ENCODE assay signal across 19 mouse cellular contexts in the genomic region with DNA sequence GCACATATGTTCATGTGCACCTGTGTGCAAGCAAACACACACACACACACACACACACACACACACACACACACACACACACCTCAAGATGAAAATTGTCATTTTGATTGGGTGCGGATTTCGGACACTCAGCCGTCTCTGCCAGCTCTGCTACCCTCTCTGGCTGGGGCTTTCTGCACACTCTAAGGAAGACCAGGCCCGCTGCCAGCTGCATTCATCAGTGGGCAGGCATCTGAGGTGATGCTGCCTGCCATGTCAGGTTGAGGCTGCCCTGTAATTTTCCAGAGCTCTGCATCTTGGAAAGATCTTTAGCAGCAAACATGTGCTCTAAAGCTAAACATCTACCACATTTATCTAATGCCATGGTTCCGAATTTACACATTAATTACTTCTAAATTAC. TPM values are rescaled to one million over a fixed set of nuclear protein-coding genes. Genes with fewer than 3 reads are reported as not detected.
DNase-seq lines count a peak whose midpoint lies in the region; ATAC-seq and TF ChIP-seq lines count a peak whose summit lies in the region.
"Had no signal": no experiment of that assay in that cellular context is flagged by ENCODE, and none has a peak within 500 bp of the region (broad histone marks: within the 10 kb centered on the region; RNA-seq: fewer than 3 reads in every experiment).

No protein-coding gene starts in this region.

- no peaks in the 10 kb centered on the region for H3K36me3 ChIP-seq in forebrain, postnatal 0 days (ENCODE audit: insufficient read depth)
- no peaks in the 10 kb centered on the region for H3K36me3 ChIP-seq in forebrain, embryonic 13.5 days (ENCODE audit: poor library complexity, severe bottlenecking)
- no peaks in the 10 kb centered on the region for H3K36me3 ChIP-seq in neural tube, embryonic 13.5 days
- no peaks in the 10 kb centered on the region for H3K36me3 ChIP-seq in limb, embryonic 10.5 days
- H3K36me3 ChIP-seq: limb, embryonic 15.5 days; neural tube, embryonic 12.5 days had no signal

- peak; percentile 52 for DNase-seq in adrenal gland, postnatal 25 days
- no peak for DNase-seq in adrenal gland, adult 18-20 months (ENCODE audit: low spot score in 2 of 2)
- peak; percentile 23 for DNase-seq in forebrain, postnatal 0 days
- no peak for DNase-seq in neural tube, embryonic 10.5 days (ENCODE audit: extremely low spot score, low spot score)
- peak; percentile 42 for DNase-seq in brain, adult 2 months (ENCODE audit: low read depth, low spot score)
- no peak for DNase-seq in limb, embryonic 10.5 days (ENCODE audit: low spot score)
- DNase-seq: B cell, adult 2 months; heart, postnatal 36 days; kidney, adult 2 months; kidney, postnatal 36 days; lung, postnatal 10 days; thymus, adult 2 months had no signal

- no peaks in the 10 kb centered on the region for H3K9me3 ChIP-seq in forebrain, postnatal 0 days (ENCODE audit: low read length)
- no peaks in the 10 kb centered on the region for H3K9me3 ChIP-seq in forebrain, embryonic 13.5 days (replicated peaks)
- H3K9me3 ChIP-seq in neural tube, embryonic 13.5 days = no peaks in the 10 kb centered on the region
- no peaks in the 10 kb centered on the region for H3K9me3 ChIP-seq in limb, embryonic 10.5 days (replicated peaks)
- H3K9me3 ChIP-seq: limb, embryonic 15.5 days; neural tube, embryonic 12.5 days had no signal

- H3K4me3 ChIP-seq in forebrain, postnatal 0 days (ENCODE audit: low read depth, low read length) = no peak overlapping the region
- no peak overlapping the region for H3K4me3 ChIP-seq in forebrain, embryonic 13.5 days
- no peak overlapping the region for H3K4me3 ChIP-seq in neural tube, embryonic 13.5 days
- H3K4me3 ChIP-seq in limb, embryonic 10.5 days = no peak overlapping the region
- H3K4me3 ChIP-seq: limb, embryonic 15.5 days; neural tube, embryonic 12.5 days had no signal

- ATAC-seq in forebrain, postnatal 0 days = no peak
- no peak for ATAC-seq in forebrain, embryonic 13.5 days
- ATAC-seq in neural tube, embryonic 13.5 days (ENCODE audit: low read depth) = 0 out of 2 replicates have a peak, but pooled peaks have one; percentile 40
- ATAC-seq: forebrain, embryonic 16.5 days had no signal

- no peaks in the 10 kb centered on the region for H3K4me1 ChIP-seq in forebrain, postnatal 0 days (ENCODE audit: insufficient read depth)
- H3K4me1 ChIP-seq in forebrain, embryonic 13.5 days = peaks cover 5% of the 10 kb centered on the region; the same call in 1 of the 2 replicates
- H3K4me1 ChIP-seq in neural tube, embryonic 13.5 days (replicated peaks) = peaks cover 15% of the 10 kb centered on the region
- peaks cover 8% of the 10 kb centered on the region for H3K4me1 ChIP-seq in limb, embryonic 10.5 days
- H3K4me1 ChIP-seq: neural tube, embryonic 12.5 days had no signal

- H3K27me3 ChIP-seq in forebrain, postnatal 0 days (ENCODE audit: insufficient read depth, low read length) = no peaks in the 10 kb centered on the region; the same call in 1 of the 2 replicates
- H3K27me3 ChIP-seq in forebrain, embryonic 13.5 days = peaks cover 39% of the 10 kb centered on the region
- H3K27me3 ChIP-seq in neural tube, embryonic 13.5 days = peaks cover 22% of the 10 kb centered on the region; the same call in 1 of the 2 replicates
- peaks cover 38% of the 10 kb centered on the region for H3K27me3 ChIP-seq in limb, embryonic 10.5 days (ENCODE audit: low read depth, poor library complexity, severe bottlenecking)

- H3K27ac ChIP-seq in forebrain, postnatal 0 days (ENCODE audit: low read depth, low read length) = no peak overlapping the region
- H3K27ac ChIP-seq in forebrain, embryonic 13.5 days = no peak overlapping the region
- H3K27ac ChIP-seq in neural tube, embryonic 13.5 days (replicated peaks) = no peak overlapping the region
- H3K27ac ChIP-seq in limb, embryonic 10.5 days = no peak overlapping the region
- H3K27ac ChIP-seq: limb, embryonic 15.5 days; neural tube, embryonic 12.5 days had no signal

- no peak overlapping the region for H3K9ac ChIP-seq in forebrain, postnatal 0 days
- no peak overlapping the region for H3K9ac ChIP-seq in forebrain, embryonic 13.5 days
- H3K9ac ChIP-seq in neural tube, embryonic 13.5 days = no peak overlapping the region
- H3K9ac ChIP-seq: limb, embryonic 15.5 days; neural tube, embryonic 12.5 days had no signal

- 52% methylated on average over 5 of the region's 5 CpGs for WGBS in forebrain, postnatal 0 days
- WGBS in forebrain, embryonic 13.5 days = 62% methylated on average over 5 of the region's 5 CpGs
- 70% methylated on average over 5 of the region's 5 CpGs for WGBS in neural tube, embryonic 13.5 days
- WGBS in limb, embryonic 10.5 days = 90% methylated on average over 5 of the region's 5 CpGs

- H3K4me2 ChIP-seq in forebrain, postnatal 0 days (ENCODE audit: low read depth) = no peak overlapping the region
- H3K4me2 ChIP-seq in forebrain, embryonic 13.5 days = no peak overlapping the region
- H3K4me2 ChIP-seq in neural tube, embryonic 13.5 days = no peak overlapping the region
- H3K4me2 ChIP-seq: heart, embryonic 11.5 days; limb, embryonic 15.5 days; neural tube, embryonic 12.5 days had no signal

- TF ChIP-seq CTCF in forebrain, postnatal 0 days (IDR thresholded peaks at IDR 0.05; ENCODE audit: low read depth) = no peak

RNA-seq across cellular contexts. Expression of a gene that starts 37.1 kb away (rescaled TPM):
- total RNA-seq in adrenal gland, postnatal 25 days (2021) = not detected in 2 replicates
- under 1 TPM; 0.38 to 0.63 TPM for total RNA-seq in adrenal gland, adult 18-20 months (2021)
- 1.1 and 1.7 TPM in 2 replicates for total RNA-seq in forebrain, postnatal 0 days (2014; rRNA removed)
- polyA plus RNA-seq in forebrain, postnatal 0 days (2015; fragmentation: Nextera tagmentation; extraction: Ambion mirVana) = 3.4 and 5.2 TPM in 2 replicates
- polyA plus RNA-seq in forebrain, embryonic 13.5 days (2015; fragmentation: Nextera tagmentation; extraction: Ambion mirVana) = 0.83 and 1.1 TPM in 2 replicates
- 0.50 and 0.73 TPM in 2 replicates for polyA plus RNA-seq in neural tube, embryonic 13.5 days (2015; fragmentation: Nextera tagmentation; extraction: Ambion mirVana)
- polyA plus RNA-seq in limb, embryonic 10.5 days (2016; fragmentation: Nextera tagmentation; extraction: Ambion mirVana) = 0.41 and 0.58 TPM in 2 replicates
- total RNA-seq: gastrocnemius, adult 18-20 months; heart, postnatal 36 days had no signal

RNA-seq across cellular contexts. Expression of a gene that starts 37.6 kb away (rescaled TPM):
- 1.5 TPM in 1 of 2 replicates, not detected in the other for total RNA-seq in adrenal gland, postnatal 25 days (2021)
- total RNA-seq in adrenal gland, adult 18-20 months (2021) = 1 to 10 TPM in 1 of 2 experiments, under 1 TPM in 1; 0.60 to 1.2 TPM
- total RNA-seq in forebrain, postnatal 0 days (2014; rRNA removed) = not detected in 2 replicates
- polyA plus RNA-seq in forebrain, postnatal 0 days (2015; fragmentation: Nextera tagmentation; extraction: Ambion mirVana) = 3.1 and 3.6 TPM in 2 replicates
- polyA plus RNA-seq in forebrain, embryonic 13.5 days (2015; fragmentation: Nextera tagmentation; extraction: Ambion mirVana) = 1.6 and 2.8 TPM in 2 replicates
- polyA plus RNA-seq in neural tube, embryonic 13.5 days (2015; fragmentation: Nextera tagmentation; extraction: Ambion mirVana) = 0.64 and 0.85 TPM in 2 replicates
- 2.5 and 2.8 TPM in 2 replicates for polyA plus RNA-seq in limb, embryonic 10.5 days (2016; fragmentation: Nextera tagmentation; extraction: Ambion mirVana)
- total RNA-seq: gastrocnemius, adult 18-20 months; heart, postnatal 36 days had no signal

Comparison
In these comparisons a context has a peak if more than half of its experiments do, and no peak if none do; other contexts are left out.
1. DNase-seq: peak in adrenal gland, postnatal 25 days (single experiment), forebrain, postnatal 0 days (single experiment) and brain, adult 2 months (single experiment); none in adrenal gland, adult 18-20 months (0 of 2), neural tube, embryonic 10.5 days (single experiment) and limb, embryonic 10.5 days (single experiment).